ENCODE assay signal across 12 mouse cellular contexts in the genomic region with DNA sequence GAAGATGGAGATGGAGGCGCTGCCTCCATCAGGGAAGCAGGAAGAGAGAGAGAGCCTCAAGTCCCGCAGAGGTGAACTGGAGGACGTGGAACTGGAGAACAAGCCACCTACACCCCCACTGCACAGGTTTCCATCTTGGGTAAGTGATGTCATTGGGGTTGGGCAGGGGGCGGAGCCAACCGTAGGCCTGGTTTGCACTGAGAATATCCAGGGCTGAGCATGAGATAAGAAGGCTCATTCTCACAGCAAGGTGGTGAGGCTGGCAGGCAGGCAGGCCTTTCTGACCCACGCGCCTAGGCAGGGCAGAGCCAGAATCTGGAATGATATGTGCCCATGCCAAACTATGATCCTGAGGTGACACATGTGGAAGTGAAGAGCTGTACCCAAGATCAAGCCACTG. TPM values are rescaled to one million over a fixed set of nuclear protein-coding genes. Genes with fewer than 3 reads are reported as not detected.
A peak's percentile ranks its signal among the peaks of the same experiment; 100 is the strongest.
DNase-seq lines count a peak whose midpoint lies in the region; ATAC-seq lines count a peak whose summit lies in the region.
"Had no signal": no experiment of that assay in that cellular context is flagged by ENCODE, and none has a peak within 500 bp of the region (broad histone marks: within the 10 kb centered on the region; RNA-seq: fewer than 3 reads in every experiment).

No protein-coding gene starts in this region.

- ATAC-seq in frontal cortex, adult (ENCODE audit: low TSS enrichment) = peak; percentile 31; the same call in 1 of the 2 replicates
- peak; percentile 94 for ATAC-seq in heart, embryonic 16.5 days (replicated peaks; ENCODE audit: extremely low read depth, insufficient read depth, low FRiP score)
- ATAC-seq in megakaryocyte progenitor cell, adult 5-6 weeks (replicated peaks; ENCODE audit: poor library complexity) = peak; percentile 98
- ATAC-seq in neural tube, embryonic 15.5 days (ENCODE audit: low FRiP score) = no peak

- peak overlapping the region; percentile 78 for H3K27ac ChIP-seq in heart, embryonic 16.5 days (ENCODE audit: low read length)
- H3K27ac ChIP-seq in neural tube, embryonic 15.5 days (replicated peaks) = no peak overlapping the region
- H3K27ac ChIP-seq: kidney, postnatal 0 days; limb, embryonic 13.5 days had no signal

- H3K9ac ChIP-seq in heart, embryonic 16.5 days (ENCODE audit: low read length) = no peak overlapping the region
- no peak overlapping the region for H3K9ac ChIP-seq in neural tube, embryonic 15.5 days (replicated peaks)
- H3K9ac ChIP-seq: limb, embryonic 13.5 days had no signal

- 40% methylated on average over 7 of the region's 7 CpGs for WGBS in heart, embryonic 16.5 days
- 91% methylated on average over 7 of the region's 7 CpGs for WGBS in neural tube, embryonic 15.5 days

- peaks cover 28% of the 10 kb centered on the region for H3K4me1 ChIP-seq in heart, embryonic 16.5 days (ENCODE audit: control insufficient read depth, insufficient read depth, low read length)
- H3K4me1 ChIP-seq in neural tube, embryonic 15.5 days = no peaks in the 10 kb centered on the region
- H3K4me1 ChIP-seq: limb, embryonic 13.5 days had no signal

- H3K4me2 ChIP-seq in heart, embryonic 16.5 days (ENCODE audit: low read depth, low read length) = no peak overlapping the region
- no peak overlapping the region for H3K4me2 ChIP-seq in neural tube, embryonic 15.5 days
- H3K4me2 ChIP-seq: limb, embryonic 13.5 days had no signal

- no peak overlapping the region for H3K4me3 ChIP-seq in heart, embryonic 16.5 days (ENCODE audit: low read length)
- no peak overlapping the region for H3K4me3 ChIP-seq in neural tube, embryonic 15.5 days (replicated peaks)
- H3K4me3 ChIP-seq: limb, embryonic 13.5 days had no signal

- no peak for DNase-seq in frontal cortex, postnatal 14 days (ENCODE audit: low spot score in 2 of 2)
- peak; percentile 8 for DNase-seq in c-Kit-positive CD71-negative TER-119-negative erythroid progenitor cells, embryonic 14.5 days (ENCODE audit: low read depth)
- no peak for DNase-seq in layer of hippocampus, postnatal 14 days (ENCODE audit: low spot score in 2 of 2)
- DNase-seq in cerebellum, adult 11-12 months = no peak
- DNase-seq: adrenal gland, adult 2 months; gastrocnemius, postnatal 14 days had no signal

- no peaks in the 10 kb centered on the region for H3K36me3 ChIP-seq in heart, embryonic 16.5 days (ENCODE audit: control insufficient read depth, insufficient read depth)
- peaks cover 17% of the 10 kb centered on the region for H3K36me3 ChIP-seq in neural tube, embryonic 15.5 days

- peaks cover 4% of the 10 kb centered on the region; the same call in 1 of the 2 replicates for H3K27me3 ChIP-seq in heart, embryonic 16.5 days (ENCODE audit: control insufficient read depth, insufficient read depth, low read length)
- H3K27me3 ChIP-seq in neural tube, embryonic 15.5 days (replicated peaks) = no peaks in the 10 kb centered on the region
- H3K27me3 ChIP-seq: limb, embryonic 13.5 days had no signal

- no peaks in the 10 kb centered on the region for H3K9me3 ChIP-seq in heart, embryonic 16.5 days (replicated peaks; ENCODE audit: control insufficient read depth, low read length)
- H3K9me3 ChIP-seq in neural tube, embryonic 15.5 days (replicated peaks) = no peaks in the 10 kb centered on the region
- H3K9me3 ChIP-seq: limb, embryonic 13.5 days had no signal

RNA-seq across cellular contexts. Expression of a gene that starts 26.3 kb away (rescaled TPM):
- 1.8 and 2.8 TPM in 2 replicates for polyA plus RNA-seq in heart, embryonic 16.5 days (2015; fragmentation: Nextera tagmentation; extraction: Ambion mirVana)
- 0.22 and 0.25 TPM in 2 replicates for total RNA-seq in megakaryocyte progenitor cell, adult 5-6 weeks (2015)
- total RNA-seq in megakaryocyte progenitor cell, adult 5-6 weeks (2017) = 0.24 and 0.25 TPM in 2 replicates
- polyA plus RNA-seq in neural tube, embryonic 15.5 days (2015; fragmentation: Nextera tagmentation; extraction: Ambion mirVana) = 2.0 and 2.7 TPM in 2 replicates
- 10 to 100 TPM in 1 of 2 experiments, 1 to 10 TPM in 1; 8.5 to 11.4 TPM for total RNA-seq in layer of hippocampus, postnatal 14 days (2021)

RNA-seq across cellular contexts. Expression of a gene that starts 34.2 kb away (rescaled TPM):
- 12.2 and 15.3 TPM in 2 replicates for polyA plus RNA-seq in heart, embryonic 16.5 days (2015; fragmentation: Nextera tagmentation; extraction: Ambion mirVana)
- 17.1 and 18.2 TPM in 2 replicates for total RNA-seq in megakaryocyte progenitor cell, adult 5-6 weeks (2015)
- total RNA-seq in megakaryocyte progenitor cell, adult 5-6 weeks (2017) = 13.2 and 15.8 TPM in 2 replicates
- 18.0 and 22.4 TPM in 2 replicates for polyA plus RNA-seq in neural tube, embryonic 15.5 days (2015; fragmentation: Nextera tagmentation; extraction: Ambion mirVana)
- total RNA-seq in layer of hippocampus, postnatal 14 days (2021) = 10 to 100 TPM in 1 of 2 experiments, 1 to 10 TPM in 1; 9.8 to 10.2 TPM

RNA-seq across cellular contexts. Expression of a gene that starts 47.8 kb away (rescaled TPM):
- polyA plus RNA-seq in heart, embryonic 16.5 days (2015; fragmentation: Nextera tagmentation; extraction: Ambion mirVana) = 3.9 and 4.7 TPM in 2 replicates
- 73.3 and 75.4 TPM in 2 replicates for total RNA-seq in megakaryocyte progenitor cell, adult 5-6 weeks (2015)
- total RNA-seq in megakaryocyte progenitor cell, adult 5-6 weeks (2017) = 84.1 and 102 TPM in 2 replicates
- 62.5 and 65.9 TPM in 2 replicates for polyA plus RNA-seq in neural tube, embryonic 15.5 days (2015; fragmentation: Nextera tagmentation; extraction: Ambion mirVana)
- 10 to 100 TPM; 74.6 to 80.0 TPM for total RNA-seq in layer of hippocampus, postnatal 14 days (2021)

Comparison
In these comparisons a context has a peak if more than half of its experiments do, and no peak if none do; other contexts are left out.
1. RNA of a gene that starts 26.3 kb away (total RNA-seq): 8.5 to 11.4 TPM in layer of hippocampus, postnatal 14 days; 0.22 to 0.25 TPM in megakaryocyte progenitor cell, adult 5-6 weeks; every median in the first group is over 4 times any median in the second.